Mouse (Mus musculus) CD4-positive, CD25-positive, alpha-beta regulatory T cell (primary cell): ENCODE measurements around the gene Speer4e. TPM values are rescaled to one million over a fixed set of nuclear protein-coding genes. Genes with fewer than 3 reads are reported as not detected.

Source experiments
- polyA plus RNA-seq: library from polyadenylated mRNA; unstranded; fragments of 100-300 nt; shearing (Covaris generic); gene quantifications from one replicate; pipeline ENCODE4 v1.2.1, GENCODE M21; 2017

Gene Speer4e
- polyA plus RNA-seq: not detected

GRCm38 (mm10) chr5:14938329-14938728, at the start of gene Speer4e:
Gene Speer4e, minus strand, starts transcription at chr5:14938429.

GRCm38 (mm10) chr5:14978835-14979234, 40.6 kb upstream of the Speer4e start, which contains the start of gene Gm10354:
Gene Gm10354, minus strand, starts transcription at chr5:14978935.

DNA sequence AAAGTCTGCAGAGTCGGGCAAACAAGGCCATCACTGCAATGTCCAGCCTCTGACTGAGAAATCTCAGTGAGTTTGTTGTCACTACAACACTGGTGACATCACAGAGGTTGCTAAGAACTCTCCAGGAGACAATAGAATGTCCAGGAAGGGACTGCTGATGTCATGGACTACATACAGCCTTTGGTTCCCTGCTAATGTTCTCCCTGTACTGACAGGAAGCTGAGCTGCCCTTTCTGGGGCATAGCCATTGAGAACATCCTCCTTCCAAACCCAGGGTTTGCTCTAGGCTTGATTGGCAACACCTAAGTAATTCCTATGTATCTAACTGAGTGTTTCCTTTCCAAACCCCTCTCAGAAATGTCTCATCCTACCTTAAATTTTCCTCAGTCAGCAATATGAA, 23.4 kb downstream of the Speer4e start, which contains the start of gene Gm9758:
Gene Gm9758, minus strand, starts transcription at position 101 of the 400 bp plus-strand sequence.

Other genes starting within 250 kb of the Speer4e start
- not detected for gene Gm9758, start 23.5 kb downstream of the Speer4e start, polyA plus RNA-seq
- gene Gm10354, start 40.5 kb upstream of the Speer4e start, polyA plus RNA-seq: not detected
- gene Gm17019, start 94.6 kb upstream of the Speer4e start, polyA plus RNA-seq: not detected